Mouse (Mus musculus) ES-E14 (cell line): ENCODE data around the gene Zfand3. TPM values are rescaled to one million over a fixed set of nuclear protein-coding genes. Genes with fewer than 3 reads are reported as not detected.
A peak's percentile ranks its signal among the peaks of the same experiment; 100 is the strongest.

Experiments used
- DNase-seq: peaks from one replicate; pipeline ENCODE4 v3.0.0-alpha.2; 2013; ENCODE audit warnings: low read depth, low spot score
- H3K27ac ChIP-seq: 2 replicates; pipeline ENCODE4 v1.5.1; 2012; ENCODE audit warnings: low read depth, mild to moderate bottlenecking, low read length, moderate library complexity, mixed read lengths; ENCODE audit not compliant: poor library complexity, insufficient read depth, severe bottlenecking
- H3K36me3 ChIP-seq: 2 replicates; pipeline ENCODE4 v1.6.1; 2012; ENCODE audit warnings: mild to moderate bottlenecking, low read length, moderate library complexity, mixed read lengths; ENCODE audit not compliant: control insufficient read depth, poor library complexity, insufficient read depth, severe bottlenecking
- H3K4me1 ChIP-seq, 2 experiments: fragments of 150-350 bp in 1 of 2; sonication (generic) in 1 of 2; 2 replicates each; pipeline ENCODE4 v1.6.1; 2012; ENCODE audit warnings: low read length in 2 of 2, mild to moderate bottlenecking in 1 of 2, mixed read lengths in 1 of 2; ENCODE audit not compliant: control insufficient read depth in 2 of 2, insufficient read depth in 2 of 2, poor library complexity in 1 of 2
- H3K4me3 ChIP-seq, 2 experiments: fragments of 150-350 bp in 1 of 2; sonication (generic) in 1 of 2; 2 replicates each; pipeline ENCODE4 v1.5.1; 2012; ENCODE audit warnings: low read length in 2 of 2, low read depth in 1 of 2, mild to moderate bottlenecking in 1 of 2, mixed read lengths in 1 of 2; ENCODE audit not compliant: insufficient read depth in 1 of 2, poor library complexity in 1 of 2, severe bottlenecking in 1 of 2
- H3K9ac ChIP-seq: 2 replicates; pipeline ENCODE4 v1.6.1; 2012; ENCODE audit warnings: low read depth, mild to moderate bottlenecking, low read length, mixed read lengths; ENCODE audit not compliant: poor library complexity, insufficient read depth, severe bottlenecking
- H3K9me3 ChIP-seq: fragments of 150-350 bp; sonication (generic); 2 replicates; pipeline ENCODE4 v1.6.1; 2012; ENCODE audit warnings: low read depth, mild to moderate bottlenecking, low read length; ENCODE audit not compliant: control insufficient read depth, insufficient read depth
- CHD2 ChIP-seq: IDR thresholded peaks from 2 replicates; pipeline ENCODE4 v1.6.1; 2014; ENCODE audit warnings: mild to moderate bottlenecking, low read depth, low read length, inconsistent platforms
- HCFC1 ChIP-seq: IDR thresholded peaks from 2 replicates; pipeline ENCODE4 v1.6.1; 2012; ENCODE audit warnings: low read length, inconsistent platforms, borderline replicate concordance; ENCODE audit not compliant: insufficient read depth
- MAFK ChIP-seq: IDR thresholded peaks from 2 replicates; pipeline ENCODE4 v1.6.1; 2014; ENCODE audit warnings: mild to moderate bottlenecking, low read depth, low read length, inconsistent platforms; ENCODE audit not compliant: insufficient read depth
- ZC3H11A ChIP-seq: IDR thresholded peaks from 2 replicates; pipeline ENCODE4 v1.6.1; 2012; ENCODE audit warnings: low read depth, mild to moderate bottlenecking, inconsistent platforms, low read length, borderline replicate concordance
- ZNF384 ChIP-seq: IDR thresholded peaks from 2 replicates; pipeline ENCODE4 v1.6.1; 2012; ENCODE audit warnings: low read depth, low read length, inconsistent platforms
- in situ Hi-C, 2 experiments: fragments of 600-800 bp; cut with MboI; formaldehyde crosslinking; loops; one replicate each; pipeline ENCODE4 v1.15.1; 2025; ENCODE audit warnings: low sequenced_read_pairs in 2 of 2, inconsistent platforms in 1 of 2; ENCODE audit not compliant: unreplicated experiment in 2 of 2
- total RNA-seq: library from RNA; depleted of rRNA; stranded (reverse); fragments of 300-350 nt; gene quantifications from 2 replicates; pipeline ENCODE4 v1.2.3, GENCODE M21; 2012

Zfand3 gene
- total RNA-seq, 1 experiment = 43.3 TPM

DNA sequence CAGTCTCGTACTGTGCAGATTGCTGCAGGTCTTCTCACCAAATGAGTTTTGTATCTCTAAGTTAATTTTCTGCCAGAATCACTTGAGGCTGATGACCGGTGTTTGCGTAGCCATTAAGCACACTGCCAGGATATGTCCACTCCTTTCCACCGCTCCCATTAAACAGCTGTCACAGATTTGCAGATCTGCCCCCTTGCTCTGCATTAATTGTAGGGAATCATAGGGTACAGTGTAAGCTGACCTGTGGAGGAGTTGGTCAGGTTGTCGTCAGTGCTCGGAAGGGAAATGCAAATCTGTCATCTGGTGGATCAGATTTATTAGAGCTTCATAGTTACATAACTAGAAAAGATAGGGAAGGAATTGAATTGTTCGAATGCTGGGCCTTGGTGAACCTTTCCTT, 106.1 kb downstream of the Zfand3 start:
- H3K9me3 ChIP-seq = no peaks in the 10 kb centered on the region
- H3K4me3 ChIP-seq = no peak overlapping the region
- no peak for DNase-seq
- H3K9ac ChIP-seq = no peak overlapping the region
- peaks cover 3% of the 10 kb centered on the region; the same call in 1 of the 2 replicates for H3K36me3 ChIP-seq
- peaks cover 3 to 5% of the 10 kb centered on the region in 2 experiments; a peak in 2 of 4 replicates for H3K4me1 ChIP-seq
- no peak for TF ChIP-seq ZNF384
- no peak overlapping the region for H3K27ac ChIP-seq
- in situ Hi-C loops = no loop called here

DNA sequence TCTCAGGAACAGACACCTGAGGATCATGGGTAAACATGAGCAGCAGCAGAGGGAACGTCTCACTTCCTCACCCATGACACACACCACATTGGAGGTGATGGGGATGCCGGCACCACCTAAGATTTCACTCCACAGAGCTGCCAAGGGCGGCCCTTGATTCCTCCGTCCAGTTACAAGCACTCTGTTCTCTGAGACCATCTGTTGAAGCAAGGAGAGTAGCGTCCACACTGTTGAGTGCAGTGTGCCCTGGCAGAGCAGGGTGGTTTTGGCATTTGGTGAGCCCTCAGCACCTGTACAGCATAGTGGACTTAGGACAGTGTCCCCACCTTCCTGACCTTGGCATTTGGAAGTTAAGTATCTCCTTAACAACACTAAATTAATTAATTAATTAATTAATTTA, 107.0 kb downstream of the Zfand3 start:
- DNase-seq = no peak
- in situ Hi-C loops = no loop called here

DNA sequence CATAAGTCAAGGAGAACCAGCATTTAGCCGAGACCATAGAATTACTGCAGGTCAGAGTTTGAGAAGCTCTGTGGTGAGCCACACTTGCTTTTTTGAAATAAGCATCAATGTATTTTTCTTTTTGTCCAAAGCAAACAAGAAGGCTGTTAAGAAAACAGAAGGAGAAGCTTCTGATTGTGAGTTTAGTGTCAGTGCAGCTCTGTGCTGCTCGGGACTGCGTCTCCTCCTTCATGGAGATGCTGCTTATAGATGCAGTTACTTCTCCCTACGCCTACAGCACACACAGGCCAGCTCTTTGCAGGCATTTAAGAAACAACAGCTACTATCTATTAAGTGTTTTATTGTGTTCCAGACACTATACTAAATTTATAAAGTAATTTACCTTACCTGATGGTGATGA, 107.5 kb downstream of the Zfand3 start:
- no peak overlapping the region for H3K4me3 ChIP-seq
- in situ Hi-C loops = no loop called here
- H3K9ac ChIP-seq = no peak overlapping the region
- peaks cover 3% of the 10 kb centered on the region; the same call in 1 of the 2 replicates for H3K36me3 ChIP-seq
- H3K9me3 ChIP-seq = no peaks in the 10 kb centered on the region
- no peak overlapping the region for H3K27ac ChIP-seq
- peaks cover 6% of the 10 kb centered on the region in 2 experiments; a peak in 2 of 4 replicates for H3K4me1 ChIP-seq
- DNase-seq = no peak
- TF ChIP-seq HCFC1 (no peak), ZC3H11A (no peak), ZNF384 (no peak), CHD2 (no peak), MAFK (no peak)

More for the DNA sequence above, 107.0 kb downstream of the Zfand3 start:
- Histone ChIP-seq H3K27ac (no peak overlapping the region), H3K4me3 (no peak overlapping the region), H3K36me3 (peaks cover 3% of the 10 kb centered on the region; the same call in 1 of the 2 replicates), H3K9ac (no peak overlapping the region), H3K9me3 (no peaks in the 10 kb centered on the region), H3K4me1 (peaks cover 6% of the 10 kb centered on the region in 2 experiments; a peak in 2 of 4 replicates)
- TF ChIP-seq ZNF384 (no peak), HCFC1 (no peak), MAFK (no peak), CHD2 (no peak), ZC3H11A (no peak)

DNA sequence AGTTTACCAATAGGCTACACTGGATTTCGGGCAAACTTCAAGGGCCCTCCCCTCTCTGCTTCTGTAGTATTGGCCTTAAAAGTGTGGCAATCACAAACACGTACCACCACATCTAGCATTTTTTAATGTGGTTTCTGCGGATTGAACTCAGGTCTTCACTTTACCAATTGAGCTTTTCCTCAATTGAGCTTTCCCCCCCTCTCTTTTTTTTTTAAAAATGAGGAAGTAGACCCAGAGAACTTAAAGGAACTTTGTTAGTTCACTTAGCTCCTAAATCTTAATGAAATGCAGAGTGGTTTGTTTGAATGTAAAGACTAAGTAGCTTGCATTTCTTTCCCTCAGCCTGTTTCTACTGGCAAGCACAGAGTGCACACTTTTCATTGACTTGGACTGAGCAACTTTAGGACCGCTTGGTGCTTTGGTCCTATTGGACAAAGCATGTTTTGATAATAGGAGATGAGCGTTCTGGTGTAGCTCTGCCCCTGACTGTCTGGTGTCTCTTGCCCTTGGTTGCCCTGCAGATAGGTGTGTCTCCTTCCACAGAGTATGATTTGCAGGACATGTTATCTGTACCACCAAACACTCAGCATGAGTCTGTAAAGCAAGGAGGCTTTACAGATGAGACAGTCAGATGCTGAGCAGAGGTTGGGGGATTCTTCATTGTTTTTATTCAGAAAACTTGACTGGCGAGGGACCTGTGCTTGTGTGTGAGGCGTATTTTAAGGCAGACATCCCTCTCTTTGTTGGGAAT, 108.2 kb downstream of the Zfand3 start:
- H3K9me3 ChIP-seq = no peaks in the 10 kb centered on the region
- in situ Hi-C loops = no loop called here
- no peak for DNase-seq
- H3K27ac ChIP-seq = no peak overlapping the region
- TF ChIP-seq ZNF384 = no peak
- no peak for TF ChIP-seq ZC3H11A
- no peak for TF ChIP-seq HCFC1
- no peak for TF ChIP-seq CHD2
- no peak for TF ChIP-seq MAFK
- peaks cover 6% of the 10 kb centered on the region in 2 experiments; a peak in 2 of 4 replicates for H3K4me1 ChIP-seq
- H3K4me3 ChIP-seq = no peak overlapping the region
- no peak overlapping the region for H3K9ac ChIP-seq
- peaks cover 3% of the 10 kb centered on the region; the same call in 1 of the 2 replicates for H3K36me3 ChIP-seq

DNA sequence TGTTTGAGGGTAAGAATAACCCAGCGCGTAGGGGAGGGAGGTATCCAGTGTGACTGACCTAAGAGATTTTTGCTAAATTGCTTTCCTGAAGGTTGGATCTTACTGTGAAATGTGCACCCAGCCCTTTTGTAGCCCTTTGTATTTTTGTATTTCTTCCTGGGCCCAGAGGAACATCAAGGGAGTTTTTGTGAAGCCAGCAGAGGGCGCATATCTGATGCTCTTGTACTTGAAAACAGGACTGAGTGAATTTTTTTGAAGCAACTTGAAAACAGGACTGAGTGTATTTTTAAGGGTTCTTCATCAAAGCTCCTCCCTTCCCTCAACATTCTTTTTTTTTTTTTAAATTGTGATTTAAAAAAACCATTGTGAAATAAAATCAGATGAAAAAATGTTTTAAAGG, 110.2 kb downstream of the Zfand3 start:
- no peak overlapping the region for H3K27ac ChIP-seq
- TF ChIP-seq CHD2 (no peak), HCFC1 (no peak), ZC3H11A (no peak), ZNF384 (no peak), MAFK (no peak)
- in situ Hi-C loops = no loop called here
- H3K9me3 ChIP-seq = no peaks in the 10 kb centered on the region
- H3K9ac ChIP-seq = no peak overlapping the region
- no peak overlapping the region for H3K4me3 ChIP-seq
- peaks cover 3% of the 10 kb centered on the region; the same call in 1 of the 2 replicates for H3K36me3 ChIP-seq
- H3K4me1 ChIP-seq = peaks cover 6% of the 10 kb centered on the region in 2 experiments; a peak in 2 of 4 replicates
- peak; percentile 35 for DNase-seq
